Mouse (Mus musculus): ENCODE results near the gene Scgb1b17. TPM values are rescaled to one million over a fixed set of nuclear protein-coding genes. Genes with fewer than 3 reads are reported as not detected.
"Not testable (repeated sequence)": the region's sequence is repeated elsewhere in the genome, so short reads cannot be mapped to it uniquely, and the experiment has no call there.

Gene Scgb1b17
- not detected for total RNA-seq (2021)
- long read RNA-seq, experiment 1, partial matches to known transcripts: 0 of 1 reads
- long read RNA-seq, experiment 1, other reads (novel, unspliced or antisense): 1 of 1 reads
- long read RNA-seq, experiment 2: 0 reads

- DNase-seq (ENCODE audit: low spot score in 2 of 2): not testable (repeated sequence)
Measured at GRCm38 (mm10) chr7:33063149-33063548, at the start of gene Scgb1b17. Gene Scgb1b17 (plus strand): TSS chr7:33063449.

- DNase-seq (ENCODE audit: low spot score in 2 of 2): not testable (repeated sequence)
Measured at GRCm38 (mm10) chr7:33056461-33056860, 6.8 kb upstream of the Scgb1b17 start, which contains the start of gene Scgb2b17. Gene Scgb2b17 (minus strand): TSS chr7:33056561.

Other genes starting within 250 kb of the Scgb1b17 start
- not detected for gene Scgb2b15, start 233.8 kb upstream of the Scgb1b17 start, total RNA-seq (2021)
- gene Scgb1b15, start 226.9 kb upstream of the Scgb1b17 start, total RNA-seq (2021): not detected
- gene Scgb2b17, start 6.9 kb upstream of the Scgb1b17 start, total RNA-seq (2021): not detected
- not detected for gene Scgb2b18, start 110.4 kb downstream of the Scgb1b17 start, total RNA-seq (2021)
- not detected for gene Scgb1b18, start 122.1 kb downstream of the Scgb1b17 start, total RNA-seq (2021)
- not detected for gene Scgb2b19, start 216.9 kb downstream of the Scgb1b17 start, total RNA-seq (2021)
- gene Scgb1b19, start 223.8 kb downstream of the Scgb1b17 start, total RNA-seq (2021): not detected